Mouse (Mus musculus) left cerebral cortex, postnatal 10 days (tissue): ENCODE measurements at regions not wholly inside any gene's neighbourhood (a gene's known extent, or its start where the extent isn't known, plus 50 kb on each side); places are given as distances from the start of the nearest gene placed in this dataset.
"Not testable (repeated sequence)": the region's sequence is repeated elsewhere in the genome, so short reads cannot be mapped to it uniquely, and the experiment has no call there.

Experiments used
- DNase-seq, 2 experiments: peaks; one replicate each; pipeline ENCODE4 v3.0.0; 2021 to 2022; ENCODE audit warnings: low spot score in 2 of 2, mixed read lengths in 1 of 2; ENCODE audit errors: extremely low spot score in 1 of 2
- intact Hi-C: fragments of 180-260 bp; cut with DNase I; formaldehyde crosslinking; loops from one replicate; pipeline ENCODE4 v1.15.1; 2025

DNA sequence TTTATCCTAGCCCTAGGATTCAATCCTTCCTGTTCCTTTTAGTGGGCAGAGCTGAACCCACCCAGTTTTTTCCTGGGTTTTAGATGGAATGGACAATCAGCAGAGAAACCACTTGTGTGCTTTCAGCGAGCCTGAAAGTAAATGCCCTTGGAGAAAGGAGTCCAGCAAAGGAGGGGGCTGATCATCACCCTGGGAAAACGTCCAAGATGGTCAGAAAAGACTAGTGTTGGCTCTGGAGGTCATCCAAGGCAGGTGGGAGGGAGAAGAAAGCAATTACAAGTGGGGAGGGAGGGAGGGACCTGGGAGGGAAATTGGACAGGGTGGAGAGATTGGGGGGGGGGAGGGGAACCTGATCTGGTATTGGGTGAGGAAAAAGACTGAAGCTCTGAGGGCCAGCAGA lies 55.6 kb upstream of the Zfp366 start:
- intact Hi-C loops: no loop called here
- DNase-seq: peak in 1 of 2 experiments; percentile 56

- no peak for DNase-seq
- intact Hi-C loops: no loop called here
Measured at GRCm38 (mm10) chr13:99128284-99128691, 56.3 kb upstream of the Zfp366 start.

DNA sequence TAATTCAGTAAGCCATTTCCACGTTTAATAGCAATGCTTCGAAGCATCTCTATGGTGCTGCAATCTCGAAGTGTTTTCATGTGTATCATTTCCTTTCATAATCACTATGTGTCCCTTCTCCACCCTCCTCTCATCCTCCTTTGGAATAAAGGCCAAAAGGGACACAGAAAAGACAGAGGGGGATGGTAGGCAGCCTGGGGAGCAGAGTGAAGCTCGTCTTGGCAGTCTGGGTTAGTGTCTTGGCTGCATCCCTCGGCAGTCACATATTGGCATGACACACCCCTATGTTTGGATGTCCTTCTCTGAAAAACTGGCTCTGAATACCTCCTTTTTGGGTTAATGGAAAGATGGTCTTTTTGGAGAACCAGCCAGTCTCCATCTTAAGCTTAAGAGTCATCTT lies 56.9 kb upstream of the Zfp366 start:
- no peak for DNase-seq
- intact Hi-C loops: no loop called here

DNA sequence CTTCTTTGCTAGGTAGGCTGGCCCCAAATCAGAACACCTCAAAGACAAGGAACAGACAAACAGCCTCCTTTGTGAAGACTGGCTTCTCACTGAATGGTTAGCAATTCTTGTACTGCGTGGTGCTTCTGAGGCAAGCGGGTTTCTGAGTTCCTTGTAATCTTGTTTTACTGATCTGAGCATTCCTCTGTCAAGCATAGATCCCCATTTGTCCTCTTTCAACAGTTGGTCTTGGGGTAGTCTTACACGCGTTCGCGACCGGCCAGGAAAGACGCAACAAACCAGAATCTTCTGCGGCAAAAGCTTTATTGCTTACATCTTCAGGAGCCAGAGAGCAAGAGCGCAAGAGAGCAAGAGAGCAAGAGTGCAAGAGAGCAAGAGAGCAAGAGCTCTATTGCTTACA lies 57.7 kb upstream of the Zfp366 start:
- DNase-seq, intact Hi-C loops: not testable (repeated sequence)

GRCm38 (mm10) chr13:99126538-99126937 lies 58.1 kb upstream of the Zfp366 start:
- intact Hi-C loops: no loop called here

GRCm38 (mm10) chr13:99125946-99126345 lies 58.7 kb upstream of the Zfp366 start:
- intact Hi-C loops: no loop called here
- no peak for DNase-seq

More at GRCm38 (mm10) chr13:99126538-99126937, 58.1 kb upstream of the Zfp366 start:
- DNase-seq: no peak

- DNase-seq: peak in 1 of 2 experiments; percentile 68
- intact Hi-C loops: no loop called here
Measured at GRCm38 (mm10) chr13:99124894-99125570, 59.6 kb upstream of the Zfp366 start.

DNA sequence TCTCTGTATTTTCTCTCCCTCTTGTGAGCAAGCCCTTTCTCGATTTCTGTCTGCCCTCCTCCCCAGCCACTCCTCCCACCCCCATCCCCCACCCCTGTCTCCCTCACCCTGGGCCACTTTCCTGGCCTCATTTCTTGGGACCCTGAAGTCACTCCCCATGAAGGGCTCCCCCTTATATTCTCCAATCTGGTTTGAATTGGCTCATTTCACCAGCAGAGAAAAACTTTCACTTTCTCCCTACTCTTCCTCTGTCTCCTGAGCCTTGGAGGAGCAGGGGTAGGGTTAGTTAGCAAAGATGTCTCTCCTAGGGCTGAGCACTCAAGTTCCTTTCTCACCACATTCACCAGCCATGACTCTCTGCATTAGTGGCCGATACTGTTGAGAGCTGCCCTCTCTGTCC lies 60.5 kb upstream of the Zfp366 start:
- intact Hi-C loops: no loop called here
- no peak for DNase-seq

DNA sequence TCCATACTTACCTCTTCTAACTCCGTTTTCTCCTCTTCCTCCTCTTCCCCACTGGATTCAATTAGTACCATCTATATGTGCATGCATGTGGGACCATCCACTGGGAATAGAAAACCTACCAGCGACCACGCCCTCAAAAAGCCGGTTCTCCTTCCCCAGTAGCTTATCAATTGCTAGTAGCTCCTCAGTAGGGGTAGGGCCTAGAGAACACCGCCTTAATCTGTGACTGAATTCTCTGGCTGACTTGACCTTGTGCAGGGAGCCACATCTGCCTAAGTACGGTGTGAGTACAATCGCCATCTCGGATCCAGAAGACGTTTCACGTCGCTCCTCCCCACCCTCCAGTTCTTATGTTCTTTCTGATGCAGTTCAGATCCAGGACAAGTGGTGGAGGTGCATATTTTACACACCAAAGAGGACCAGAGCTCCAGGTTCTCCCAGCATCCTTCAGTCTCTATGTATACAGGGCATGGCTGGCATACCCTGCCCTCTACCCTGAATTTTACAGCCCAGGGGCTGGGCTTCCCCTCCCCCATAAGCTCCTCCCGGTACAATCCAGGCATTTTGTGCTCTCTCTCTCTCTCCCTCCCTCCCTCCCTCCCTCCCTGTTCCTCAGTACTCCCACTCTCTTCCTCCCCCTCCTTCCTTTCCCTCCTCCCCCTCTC lies 61.0 kb upstream of the Zfp366 start:
- intact Hi-C loops: no loop called here
- no peak for DNase-seq

GRCm38 (mm10) chr13:99122539-99122938 lies 62.1 kb upstream of the Zfp366 start:
- intact Hi-C loops, DNase-seq: not testable (repeated sequence)

DNA sequence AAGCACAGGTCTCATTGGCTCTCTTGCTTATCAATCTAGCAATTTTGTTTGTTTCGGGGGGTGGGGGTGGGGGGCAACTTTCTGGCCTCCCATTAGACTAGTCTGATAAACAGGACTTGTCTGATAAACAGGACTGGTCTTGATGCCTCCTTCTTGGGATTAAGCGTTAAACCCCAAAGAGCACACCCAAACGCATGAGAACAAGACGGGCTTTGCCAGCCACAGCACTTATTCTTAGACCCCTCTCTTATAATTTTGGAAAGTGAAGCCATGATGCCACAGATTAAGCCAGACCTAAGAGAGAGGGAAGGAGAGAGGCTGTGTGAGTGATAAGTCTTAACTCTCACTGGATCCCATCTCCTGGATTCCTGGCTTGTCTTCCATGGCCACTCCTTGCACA lies 63.5 kb upstream of the Zfp366 start:
- intact Hi-C loops: no loop called here
- no peak for DNase-seq

- DNase-seq: no peak
- intact Hi-C loops: no loop called here
Measured at GRCm38 (mm10) chr13:99119941-99120340, 64.7 kb upstream of the Zfp366 start.

- intact Hi-C loops: no loop called here
- DNase-seq: no peak
Measured at GRCm38 (mm10) chr13:99118901-99119300, 65.7 kb upstream of the Zfp366 start.

DNA sequence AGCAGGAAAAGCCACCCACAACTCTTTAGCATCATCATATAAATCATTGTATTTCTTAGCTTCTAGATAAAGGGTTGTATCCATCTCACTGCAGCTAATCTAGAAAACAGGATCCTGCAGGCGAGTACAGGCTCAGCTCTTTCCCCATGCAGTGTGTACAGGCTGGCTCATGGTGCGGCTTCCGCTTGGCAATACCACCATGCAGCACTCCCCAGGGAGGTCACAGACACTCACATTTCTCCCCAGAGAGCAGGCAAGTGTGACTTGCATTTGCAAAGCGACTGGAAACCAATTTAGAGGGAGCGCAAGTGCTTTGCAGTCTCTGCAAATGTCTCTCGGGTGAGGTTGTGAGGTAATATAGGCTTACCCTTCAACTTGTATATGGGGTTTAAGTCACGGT lies 69.1 kb upstream of the Zfp366 start:
- intact Hi-C loops: no loop called here
- DNase-seq: no peak

DNA sequence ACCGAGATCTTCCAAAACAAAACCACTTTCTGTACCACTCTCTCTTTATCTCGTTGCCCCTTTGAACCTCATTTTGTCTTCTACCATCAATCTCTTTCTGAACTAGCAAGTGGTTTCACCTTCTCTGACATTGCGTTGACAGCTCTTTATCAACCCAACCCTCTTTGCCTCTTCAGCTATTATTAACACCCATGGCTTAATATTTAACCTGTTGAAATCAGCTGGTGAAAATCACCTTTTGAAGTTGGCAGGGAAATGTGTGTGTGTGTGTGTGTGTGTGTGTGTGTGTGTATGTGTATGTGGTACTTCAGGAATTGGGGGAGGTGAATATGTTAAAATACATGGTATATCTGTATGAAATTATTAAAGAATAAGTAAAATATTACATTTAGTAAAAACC lies 70.1 kb upstream of the Zfp366 start:
- intact Hi-C loops: no loop called here
- DNase-seq: no peak

GRCm38 (mm10) chr13:99111736-99112386 lies 72.8 kb upstream of the Zfp366 start:
- intact Hi-C loops: no loop called here
- no peak for DNase-seq

DNA sequence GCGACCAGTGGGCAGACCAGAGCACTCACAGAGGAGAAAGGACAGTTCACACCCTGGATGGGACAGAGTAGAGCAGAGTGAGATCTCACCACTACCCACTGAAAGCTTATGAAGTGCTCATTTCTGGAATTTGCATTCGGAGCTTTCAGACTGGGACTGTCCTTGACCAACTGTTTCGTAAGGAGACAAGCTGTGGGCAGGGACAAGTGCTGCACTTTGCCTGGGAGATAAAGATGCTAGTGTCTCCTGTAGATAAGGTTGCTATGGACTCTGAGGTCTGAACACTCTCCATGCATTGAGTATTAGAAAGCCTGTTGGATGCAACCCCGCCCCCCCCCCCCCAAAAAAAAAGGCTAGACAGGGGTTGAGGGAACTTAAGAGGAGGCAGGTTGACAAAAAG lies 76.6 kb upstream of the Zfp366 start:
- intact Hi-C loops: no loop called here

DNA sequence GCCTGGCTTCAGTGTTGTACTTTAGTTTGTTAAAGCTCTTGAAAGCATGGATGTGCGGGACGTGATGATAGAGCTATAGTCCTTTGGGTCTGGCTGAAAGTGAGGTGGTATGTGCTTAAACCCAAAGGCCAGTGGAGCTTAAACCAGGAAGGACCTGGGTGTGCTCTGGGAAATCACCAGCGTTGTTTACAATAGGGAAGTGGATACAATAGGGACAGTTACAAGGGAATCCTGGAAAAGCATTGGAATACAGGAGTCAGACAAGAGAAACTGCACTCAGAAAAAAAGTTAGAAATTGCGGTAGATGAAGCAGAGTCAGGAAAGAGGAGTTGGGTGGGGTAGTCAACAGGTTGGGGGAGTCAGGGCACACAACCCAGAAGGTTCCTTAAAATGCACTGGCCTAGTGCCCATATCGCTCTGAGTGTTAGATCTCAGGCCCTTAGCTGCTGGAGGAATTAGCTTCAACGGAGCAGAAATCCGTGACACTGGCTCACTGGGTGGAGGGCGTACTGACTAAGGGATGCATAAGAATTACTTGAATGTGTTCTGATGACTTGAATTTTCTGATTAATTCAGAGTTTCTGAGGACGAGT lies 82.4 kb upstream of the Zfp366 start:
- DNase-seq: no peak
- intact Hi-C loops: no loop called here

More for the DNA sequence above, 76.6 kb upstream of the Zfp366 start:
- DNase-seq: no peak

GRCm38 (mm10) chr13:99100430-99101409 lies 83.9 kb upstream of the Zfp366 start:
- peak; percentile 61 to 76 for DNase-seq
- intact Hi-C loops: no loop called here
